Mouse (Mus musculus) urinary bladder, postnatal 14 days (tissue): Measurements from ENCODE around the gene Rpl29.
A peak's percentile ranks its signal among the peaks of the same experiment; 100 is the strongest.

ENCODE experiments used
- DNase-seq: peaks from one replicate; pipeline ENCODE4 v3.0.0; 2021; ENCODE audit warnings: low spot score

Rpl29 gene

GRCm38 (mm10) chr9:106473081-106473752 is 44.0 kb downstream of the Rpl29 start:
- no peak for DNase-seq

- DNase-seq = no peak
Measured at GRCm38 (mm10) chr9:106473753-106474105, 44.5 kb downstream of the Rpl29 start.

- peak; percentile 74 for DNase-seq
Measured at GRCm38 (mm10) chr9:106474456-106474855, 45.2 kb downstream of the Rpl29 start.

GRCm38 (mm10) chr9:106475046-106475445 is 45.8 kb downstream of the Rpl29 start:
- peak; percentile 51 for DNase-seq

GRCm38 (mm10) chr9:106475663-106476001 is 46.4 kb downstream of the Rpl29 start, which contains the start of gene Rrp9:
Rrp9 (plus strand) TSS chr9:106475963.
- peak; percentile 5 for DNase-seq

- DNase-seq = peak; percentile 75
Measured at GRCm38 (mm10) chr9:106476002-106476923, 47.0 kb downstream of the Rpl29 start.

- DNase-seq = peak; percentile 99
Measured at GRCm38 (mm10) chr9:106476924-106477484, 47.8 kb downstream of the Rpl29 start, which contains the start of gene Parp3. Parp3 (minus strand) TSS chr9:106476949.

- DNase-seq = peak; percentile 2
Measured at GRCm38 (mm10) chr9:106477649-106478048, 48.4 kb downstream of the Rpl29 start.

- no peak for DNase-seq
Measured at GRCm38 (mm10) chr9:106478101-106478500, 48.8 kb downstream of the Rpl29 start.

- DNase-seq = no peak
Measured at GRCm38 (mm10) chr9:106480541-106480940, 51.3 kb downstream of the Rpl29 start.

GRCm38 (mm10) chr9:106481075-106481474 is 51.8 kb downstream of the Rpl29 start:
- no peak for DNase-seq
